Mouse (Mus musculus): ENCODE results near the gene Agl.

Agl gene

GRCm38 (mm10) chr3:116694955-116695665 lies 112.9 kb downstream of the Agl start:
- no peak for DNase-seq (ENCODE audit: low read depth, low spot score)

GRCm38 (mm10) chr3:116694312-116694711 lies 113.7 kb downstream of the Agl start:
- no peak for DNase-seq (ENCODE audit: low read depth, low spot score)
